Mouse (Mus musculus): ENCODE measurements around the gene Rbp7.
"Not testable (repeated sequence)": the region's sequence is repeated elsewhere in the genome, so short reads cannot be mapped to it uniquely, and the experiment has no call there.

Rbp7 gene

DNA sequence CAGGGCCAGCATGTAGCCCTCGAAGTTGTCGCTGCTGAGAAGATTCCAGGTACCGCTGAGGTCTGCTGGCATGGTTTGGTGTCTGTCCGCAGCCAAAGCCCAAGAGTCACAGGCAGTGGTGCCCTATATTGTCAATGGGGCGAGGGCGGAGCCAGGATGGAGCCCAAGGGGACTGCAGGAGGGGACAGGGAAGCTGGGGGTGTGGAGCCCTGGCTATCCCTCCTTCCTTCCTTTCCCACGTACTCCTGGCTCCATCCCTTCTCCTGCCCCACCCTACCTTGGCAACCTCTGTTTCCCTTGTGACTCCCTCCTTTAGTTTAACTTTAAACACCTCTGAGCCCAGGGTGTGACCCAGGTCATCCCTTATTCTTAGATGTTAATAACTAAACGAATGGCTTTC, at the start of gene Rbp7:
TSS of gene Rbp7 (minus strand) at position 100 of the 400 bp plus-strand sequence.
- DNase-seq (ENCODE audit: low read depth, low spot score) = no peak

DNA sequence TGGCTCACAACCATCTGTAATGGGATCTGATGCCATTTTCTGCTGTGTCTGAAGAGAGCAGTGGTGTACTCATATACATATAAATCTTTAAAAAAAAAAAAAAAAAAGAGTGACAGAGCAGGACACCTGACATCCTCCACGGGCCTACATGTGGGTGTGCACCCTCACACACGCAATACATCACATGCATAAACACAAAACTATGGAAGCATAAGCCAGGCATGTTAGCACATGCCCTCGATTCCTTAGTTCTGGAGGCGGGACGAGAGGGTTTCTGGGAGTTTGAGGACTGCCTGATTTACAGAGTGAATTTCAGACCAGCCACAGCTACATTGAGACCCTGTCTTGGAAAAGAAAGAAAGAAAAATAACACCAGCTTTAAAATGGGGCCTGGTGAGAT, 49.6 kb upstream of the Rbp7 start:
- no peak for DNase-seq (ENCODE audit: low read depth, low spot score)

DNA sequence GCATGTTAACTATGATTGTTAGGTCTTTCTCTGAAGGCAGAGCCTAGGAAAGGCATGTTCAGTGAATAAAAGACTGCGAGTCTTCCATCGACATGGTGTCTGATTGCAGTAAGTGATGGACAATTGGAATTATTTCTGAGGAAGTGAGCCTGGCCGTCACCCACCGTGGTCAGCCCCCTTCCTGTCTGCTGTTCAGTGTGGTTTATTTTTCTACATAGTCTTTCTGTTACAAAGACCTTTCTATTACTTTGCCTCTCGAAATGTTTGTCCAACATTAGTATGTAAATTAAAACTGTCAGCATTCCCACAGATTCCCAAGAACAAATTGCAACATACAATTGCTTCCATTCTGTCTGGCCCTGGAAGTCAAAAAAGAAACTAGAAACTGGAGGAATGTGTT, 45.0 kb upstream of the Rbp7 start:
- no peak for DNase-seq (ENCODE audit: low read depth, low spot score)

DNA sequence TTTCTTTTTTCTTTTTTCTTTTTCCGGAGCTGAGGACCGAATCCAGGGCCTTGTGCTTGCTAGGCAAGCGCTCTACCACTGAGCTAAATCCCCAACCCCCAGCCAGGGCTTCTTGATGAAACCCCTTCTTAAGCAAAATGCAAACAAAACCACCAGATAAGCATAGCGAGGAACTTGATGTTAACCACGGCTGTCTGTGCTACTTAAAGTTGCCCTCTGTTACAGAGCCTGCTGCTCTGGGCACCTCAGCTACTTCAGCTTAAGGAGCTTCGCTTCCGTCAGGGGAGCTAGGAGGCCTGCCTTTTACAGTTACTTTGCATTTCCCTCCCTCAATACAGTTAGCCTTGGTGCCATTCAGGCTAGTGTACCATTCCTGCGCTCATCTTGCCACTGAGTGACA, 44.1 kb upstream of the Rbp7 start:
- no peak for DNase-seq (ENCODE audit: low read depth, low spot score)

DNA sequence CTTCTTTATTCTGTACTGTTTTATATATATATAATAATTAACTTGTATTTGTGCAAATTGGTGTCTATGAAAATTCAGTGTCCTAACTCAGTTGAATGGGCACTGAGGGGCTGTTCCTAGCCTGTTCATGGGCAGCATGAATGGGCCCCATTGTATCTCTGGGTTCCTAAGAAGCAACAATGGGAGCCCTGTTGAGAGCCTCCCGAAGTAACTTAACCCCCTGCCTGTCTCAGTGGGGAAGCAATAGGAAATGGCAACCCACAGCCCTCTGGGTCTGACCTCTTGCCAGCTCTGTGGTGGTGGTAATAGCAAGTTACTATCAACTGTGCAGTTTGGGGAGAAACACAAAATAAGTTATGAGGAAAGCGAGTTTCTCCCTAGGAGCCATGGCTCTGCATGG, 41.8 kb upstream of the Rbp7 start:
- DNase-seq (ENCODE audit: low read depth, low spot score) = peak; percentile 46

DNA sequence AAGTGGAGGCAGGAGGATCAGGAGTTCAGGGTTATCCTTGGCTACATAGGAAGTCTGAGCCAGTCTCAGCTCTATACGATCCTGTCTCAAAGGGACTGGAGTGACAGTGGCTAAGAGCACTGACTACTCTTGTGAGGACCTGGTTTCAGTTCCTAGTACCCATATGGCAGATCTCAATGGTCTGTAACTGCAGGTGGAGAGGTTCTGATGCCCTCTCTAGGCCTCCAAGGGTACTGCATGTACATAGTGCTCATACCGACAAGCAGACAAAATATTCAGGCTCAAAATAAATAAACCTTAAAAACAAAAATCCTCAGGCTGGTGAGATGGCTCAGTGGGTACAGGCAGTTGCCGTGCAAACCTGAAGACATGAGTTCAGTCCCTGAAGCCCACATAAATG, 36.4 kb upstream of the Rbp7 start:
- DNase-seq (ENCODE audit: low read depth, low spot score) = no peak

DNA sequence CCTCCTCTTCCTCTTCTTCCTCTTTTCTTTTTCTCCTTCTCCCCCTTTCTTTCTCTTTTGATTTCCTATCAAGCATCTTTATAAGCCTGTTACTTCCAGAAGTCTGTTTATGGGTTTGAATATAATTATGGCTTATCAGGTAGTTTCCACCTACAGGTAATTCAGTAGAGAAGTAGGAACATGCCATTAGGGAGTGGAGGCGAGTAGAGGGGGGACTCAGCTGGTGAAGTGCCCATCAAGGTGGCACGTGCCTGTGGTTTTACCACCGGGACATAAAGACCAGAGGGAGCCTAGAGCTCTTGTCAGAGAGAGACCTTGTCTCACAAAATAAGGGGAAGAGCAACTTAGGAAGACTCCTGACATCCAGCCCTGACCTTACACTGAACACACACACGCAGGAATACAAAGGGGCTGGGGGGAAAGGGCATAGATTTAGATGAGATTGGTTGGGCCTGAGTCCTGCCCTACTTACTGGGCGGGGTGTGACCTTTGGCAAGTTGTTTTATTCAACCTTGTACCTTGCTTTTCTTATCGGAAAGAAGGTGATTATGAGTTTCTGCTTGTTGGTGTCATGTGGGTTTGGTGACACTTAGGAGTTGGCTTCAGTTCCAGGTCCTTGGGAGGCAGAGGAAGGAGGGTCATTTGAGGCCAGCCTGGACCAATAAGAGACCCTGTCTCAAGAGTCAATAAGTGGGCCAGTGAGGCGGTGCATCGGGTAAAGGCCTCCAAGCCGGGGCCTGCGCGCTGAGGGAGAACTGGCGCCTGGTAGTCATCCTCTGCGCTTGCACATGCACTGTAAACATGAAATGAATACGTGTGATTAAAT, 34.9 kb upstream of the Rbp7 start:
- no peak for DNase-seq (ENCODE audit: low read depth, low spot score)

DNA sequence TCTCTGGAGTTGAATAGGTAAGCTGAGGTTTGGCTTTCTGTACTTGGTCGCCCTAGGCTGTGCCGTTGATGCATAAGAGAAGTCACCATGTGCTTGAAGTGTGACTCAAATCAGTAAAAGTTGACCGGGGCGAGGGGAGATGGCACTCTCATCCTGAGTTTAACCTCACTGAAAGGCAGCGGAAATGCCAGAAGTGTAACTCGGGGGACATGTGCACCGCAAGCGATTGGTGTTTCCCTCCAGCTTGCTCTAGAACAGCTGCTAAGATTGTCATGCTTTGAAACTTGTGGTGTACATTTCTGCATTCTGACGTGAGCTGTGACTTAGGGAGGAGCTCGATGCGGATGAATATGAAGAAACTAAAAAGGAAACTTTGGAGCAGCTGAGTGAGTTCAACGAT, 33.0 kb upstream of the Rbp7 start:
- DNase-seq (ENCODE audit: low read depth, low spot score) = no peak

DNA sequence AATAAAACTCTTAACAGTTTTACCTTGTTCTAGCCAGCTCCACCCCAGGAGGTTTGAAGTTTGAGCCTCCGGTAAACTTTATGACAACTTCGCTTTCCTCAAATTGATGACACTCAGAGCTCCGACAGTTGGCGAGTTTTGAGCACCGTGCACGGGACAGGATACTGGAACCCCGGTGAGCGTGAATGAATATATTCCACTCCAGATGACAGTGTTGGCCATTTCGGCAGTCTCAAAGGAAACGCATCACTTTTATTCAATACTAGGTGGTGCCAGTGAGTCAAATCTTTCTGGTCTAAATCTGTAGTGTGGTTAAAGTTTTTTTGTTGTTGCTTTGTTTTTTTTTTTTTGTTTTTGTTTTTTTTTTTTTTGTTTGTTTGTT, 31.0 kb upstream of the Rbp7 start:
- no peak for DNase-seq (ENCODE audit: low read depth, low spot score)

DNA sequence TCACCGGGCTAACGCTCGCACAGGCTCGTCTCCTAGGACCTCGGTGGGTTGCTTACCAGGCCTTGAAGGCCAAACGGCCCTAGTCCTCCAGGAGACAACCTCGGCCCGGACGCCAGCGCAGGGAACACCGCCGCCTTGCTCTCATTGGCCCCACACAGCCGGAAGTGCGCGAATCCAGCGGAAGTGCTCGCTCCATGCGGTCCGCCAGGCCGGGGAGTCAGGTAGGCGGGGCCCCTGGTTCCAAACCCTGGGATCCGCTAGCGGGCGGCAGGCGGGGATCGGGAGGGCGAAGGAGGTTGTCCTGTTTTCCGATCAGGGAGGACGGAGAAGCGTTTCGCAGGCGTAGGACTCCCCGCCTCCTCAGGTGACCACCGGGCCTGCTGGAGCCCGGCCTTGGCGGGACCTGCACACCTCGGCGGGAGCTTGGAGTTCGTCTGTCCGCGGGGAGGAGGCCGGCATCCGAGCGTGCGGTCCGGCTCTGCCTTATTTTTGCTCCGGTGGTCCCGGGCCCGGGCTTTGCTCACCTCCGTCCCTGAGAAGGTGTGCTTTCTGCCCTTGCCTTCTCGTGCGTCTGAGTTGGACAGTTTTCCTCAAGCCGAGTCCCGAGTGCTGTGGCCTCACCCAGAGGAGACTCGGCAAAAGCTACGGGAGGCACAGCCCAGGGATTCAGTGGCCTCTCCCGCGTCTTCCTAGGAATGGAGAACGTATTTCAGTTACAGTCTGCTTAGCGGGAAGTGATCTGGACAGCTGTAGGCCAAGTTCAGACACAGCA, 30.5 kb upstream of the Rbp7 start, which contains the start of the genes Nmnat1 and Lzic:
TSS of gene Nmnat1 (minus strand) at position 150 of the 772 bp plus-strand sequence.
TSS of gene Lzic (plus strand) at position 177 of the 772 bp plus-strand sequence.
- peak; percentile 86 for DNase-seq (ENCODE audit: low read depth, low spot score)

DNA sequence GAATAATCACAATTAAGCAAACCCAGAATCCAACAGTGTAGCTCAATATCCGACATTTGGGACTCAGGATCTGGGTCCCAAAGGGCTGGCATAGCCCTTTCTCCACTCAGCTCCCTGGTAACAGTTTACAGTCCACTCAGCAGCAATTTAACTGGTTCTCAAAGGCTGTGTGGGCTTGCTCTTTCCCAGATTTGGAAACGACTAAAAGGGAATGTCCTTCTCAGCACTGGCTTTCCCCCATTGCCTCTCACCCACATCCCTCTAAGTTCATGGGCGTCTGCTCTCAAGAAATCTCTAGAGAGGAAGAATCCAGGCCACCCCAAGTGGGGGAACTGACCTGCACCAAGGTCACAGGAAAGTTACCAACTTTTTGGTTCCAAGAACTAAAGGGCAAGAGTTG, 29.8 kb upstream of the Rbp7 start:
- no peak for DNase-seq (ENCODE audit: low read depth, low spot score)

DNA sequence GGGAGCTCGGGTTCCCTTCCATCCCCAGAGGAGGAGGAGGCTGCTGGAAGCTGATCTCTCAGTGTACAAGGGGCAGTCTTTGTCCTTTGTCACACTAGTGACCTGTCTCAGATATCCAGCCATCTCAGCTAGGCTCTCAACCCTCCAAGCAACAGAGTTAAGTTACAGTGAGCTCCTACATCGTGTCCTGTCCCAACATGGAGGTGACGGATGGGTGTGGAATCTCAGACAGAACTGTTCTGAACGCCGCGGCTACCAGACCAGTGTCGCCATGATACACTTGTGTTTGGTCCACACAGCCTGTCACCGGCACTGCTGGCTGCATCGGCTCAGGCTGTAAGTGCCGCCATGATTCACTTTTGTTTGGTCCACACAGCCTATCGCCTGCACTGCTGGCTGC, 22.3 kb upstream of the Rbp7 start, which contains the start of gene Tmem274:
TSS of gene Tmem274 (plus strand) at position 301 of the 400 bp plus-strand sequence.
- no peak for DNase-seq (ENCODE audit: low read depth, low spot score)

DNA sequence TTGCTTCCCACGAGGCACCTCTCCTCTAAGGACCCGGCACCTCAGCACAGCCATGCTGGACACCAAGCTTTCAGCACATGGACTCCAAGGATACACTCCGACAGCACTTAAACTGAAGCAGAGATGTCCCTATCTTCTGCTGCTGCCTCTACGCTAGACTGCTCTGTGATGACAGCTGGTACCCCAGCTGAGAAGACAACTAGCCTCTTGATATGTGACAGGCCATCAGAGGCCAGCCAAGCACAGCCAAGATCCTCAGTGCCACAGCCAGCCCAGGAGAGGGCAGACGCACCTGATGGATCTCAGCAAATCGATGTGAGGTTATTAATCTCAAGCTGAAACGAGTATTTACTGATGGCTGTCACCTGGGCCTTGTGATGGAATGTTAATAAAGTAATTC, 20.3 kb upstream of the Rbp7 start:
- DNase-seq (ENCODE audit: low read depth, low spot score) = no peak

DNA sequence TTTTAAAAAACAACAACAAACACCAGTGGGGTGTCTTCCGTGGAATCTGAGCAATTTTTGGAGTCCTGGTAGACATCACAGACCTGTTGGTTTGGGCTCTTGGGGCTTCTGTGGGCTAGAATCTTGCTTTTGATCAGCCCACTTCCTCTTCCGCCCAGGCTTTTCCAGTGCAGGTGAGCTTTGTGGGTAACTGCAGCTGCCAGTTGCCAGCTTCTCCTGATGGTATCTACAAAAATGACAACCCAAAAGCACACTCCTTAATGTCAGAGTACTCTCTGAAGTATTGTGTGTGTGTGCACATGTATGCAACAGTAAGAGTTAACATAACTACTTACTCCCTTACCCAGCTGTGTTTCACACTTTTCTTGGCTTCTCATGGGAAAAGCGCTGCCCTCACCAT, 14.8 kb upstream of the Rbp7 start:
- DNase-seq (ENCODE audit: low read depth, low spot score) = no peak

DNA sequence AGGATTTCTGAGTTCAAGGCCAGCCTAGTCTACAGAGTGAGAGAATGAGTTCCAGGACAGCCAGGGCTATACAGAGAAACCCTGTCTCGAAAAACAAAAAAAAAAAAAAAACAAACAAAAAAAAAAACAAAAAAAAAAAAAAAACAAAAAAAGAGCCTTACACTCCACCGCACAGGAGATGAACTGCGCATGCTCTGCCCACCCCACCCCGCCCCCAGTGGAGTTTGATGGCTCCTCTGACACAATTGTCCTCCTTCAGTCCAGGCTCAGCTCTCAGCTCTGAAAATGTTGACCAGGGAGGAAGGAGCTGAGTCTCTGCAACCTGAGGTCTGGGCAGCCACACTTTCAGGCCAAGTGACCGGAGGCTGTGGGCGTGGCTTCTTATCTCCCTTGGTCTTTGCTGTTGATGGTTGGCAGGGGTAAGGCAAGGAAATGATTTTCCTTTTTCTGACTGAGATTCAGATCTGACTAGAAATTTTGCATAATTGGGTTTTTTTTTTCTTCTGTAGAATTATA, 8.7 kb upstream of the Rbp7 start:
- no peak for DNase-seq (ENCODE audit: low read depth, low spot score)

DNA sequence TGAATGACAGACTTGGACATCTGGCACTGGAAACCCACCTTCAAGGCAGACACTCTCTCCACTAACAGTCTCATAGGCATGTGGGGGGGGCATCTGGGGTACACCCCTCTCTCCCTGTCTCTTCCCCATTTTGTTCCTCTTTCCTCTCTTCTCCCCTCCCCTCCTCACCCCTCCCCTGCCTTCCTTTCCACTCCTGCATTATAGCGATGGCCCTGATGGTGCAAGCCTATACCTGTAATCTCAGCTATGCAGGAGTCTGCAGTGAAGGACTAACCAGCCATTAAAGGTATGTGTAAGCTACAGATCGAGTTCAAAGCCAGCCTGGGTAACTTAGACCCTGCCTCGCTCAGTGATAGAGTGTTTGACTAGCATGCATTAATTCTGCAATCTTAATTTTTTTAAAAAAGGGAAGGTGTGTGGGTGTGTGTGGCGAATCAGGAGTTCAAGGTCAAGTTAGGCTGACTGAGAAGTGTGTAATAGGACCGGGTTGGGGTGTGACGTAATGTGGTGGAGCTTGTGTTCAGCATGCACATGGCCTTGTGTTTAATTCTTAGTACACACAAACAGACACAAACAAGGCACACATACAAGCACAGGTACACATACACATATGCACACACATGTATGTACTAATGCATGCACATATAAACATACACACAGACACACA, 7.7 kb upstream of the Rbp7 start:
- no peak for DNase-seq (ENCODE audit: low read depth, low spot score)

DNA sequence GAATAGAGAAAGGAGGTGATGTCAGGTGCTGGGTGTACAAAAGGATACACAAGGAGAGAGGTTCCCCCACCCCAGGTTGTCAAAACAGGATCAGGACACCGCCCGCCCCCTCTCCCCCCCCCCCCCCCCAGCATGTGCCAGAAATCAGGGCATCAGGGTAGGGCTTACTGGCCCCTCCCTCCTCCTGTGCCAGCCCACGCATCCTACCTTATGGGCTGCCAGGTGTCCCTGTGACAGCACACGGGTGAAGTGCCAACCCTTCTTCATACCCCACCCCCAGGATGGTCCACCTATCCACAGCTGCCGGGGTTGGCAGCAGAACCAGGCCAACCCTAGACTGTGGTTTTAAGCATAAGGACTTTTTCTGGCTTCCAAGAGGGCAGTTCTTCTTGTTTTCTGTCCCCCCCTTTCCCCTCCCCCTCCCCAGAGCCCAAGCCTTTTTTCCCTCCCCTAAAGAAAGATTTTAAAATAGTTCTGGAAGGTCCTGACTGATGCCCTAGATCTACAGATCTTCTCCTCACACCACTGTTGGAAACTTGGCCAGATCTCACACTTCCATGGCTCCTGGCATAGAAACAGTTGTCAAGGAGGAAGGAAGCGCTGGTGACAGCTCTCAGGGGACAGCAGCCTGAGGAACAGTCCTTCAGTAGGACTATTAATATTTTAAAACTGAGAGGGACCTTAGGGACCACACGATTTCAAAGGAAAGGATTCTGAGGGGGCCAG, 7.0 kb upstream of the Rbp7 start:
- DNase-seq (ENCODE audit: low read depth, low spot score) = no peak

DNA sequence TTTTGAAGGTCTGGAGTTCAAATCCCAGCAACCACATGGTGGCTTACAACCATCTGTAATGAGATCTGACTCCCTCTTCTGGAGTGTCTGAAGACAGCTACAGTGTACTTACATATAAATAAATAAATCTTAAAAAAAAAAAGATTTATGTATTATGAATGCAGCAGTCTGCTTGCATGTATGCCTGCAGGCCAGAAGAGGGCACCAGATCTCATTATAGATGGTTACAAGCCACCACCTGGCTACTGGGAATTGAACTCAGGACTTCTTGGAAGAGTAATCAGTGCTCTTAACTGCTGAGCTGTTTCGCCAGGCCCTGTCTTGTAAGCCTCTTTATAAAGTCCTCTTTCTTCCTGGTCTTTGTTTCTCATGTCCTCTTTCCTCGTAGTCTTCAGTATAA, 5.7 kb upstream of the Rbp7 start:
- DNase-seq (ENCODE audit: low read depth, low spot score) = not testable (repeated sequence)

DNA sequence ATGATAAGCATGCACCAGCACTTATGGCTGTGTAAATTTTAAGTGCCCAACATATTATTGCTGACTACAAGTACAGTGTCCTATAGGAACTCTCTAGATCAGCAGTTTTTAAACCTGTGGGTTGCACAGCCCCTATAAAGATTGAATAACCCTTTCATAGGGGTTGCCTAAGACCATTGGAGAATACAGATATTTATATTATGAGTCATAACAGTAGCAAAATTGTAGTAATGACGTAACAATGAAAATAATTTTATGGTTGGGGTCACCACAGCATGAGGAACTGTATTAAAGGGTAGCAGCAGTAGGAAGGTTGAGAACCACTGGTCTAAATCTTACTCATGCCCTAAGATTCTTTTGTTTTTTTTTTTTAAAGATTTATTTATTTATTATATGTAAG, 4.6 kb upstream of the Rbp7 start:
- DNase-seq (ENCODE audit: low read depth, low spot score) = no peak

DNA sequence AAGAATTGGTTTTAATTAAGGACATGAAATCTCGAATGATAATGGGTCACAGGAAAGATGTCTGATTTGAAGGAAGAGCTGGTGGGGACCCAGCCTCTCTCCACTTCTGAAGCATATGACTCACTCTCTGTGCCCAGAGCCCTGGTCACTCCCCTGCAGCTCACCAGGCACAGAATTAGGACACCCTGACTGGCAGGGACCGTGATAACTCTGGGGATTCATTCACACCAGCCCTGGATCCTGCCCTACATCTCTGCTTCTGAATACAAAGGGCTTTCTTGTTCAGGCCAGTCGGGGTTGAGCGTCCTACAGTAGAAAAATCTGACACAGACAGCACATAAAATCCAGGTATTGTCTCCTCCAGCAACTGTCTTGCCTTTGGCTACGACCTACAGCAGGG, 3.7 kb upstream of the Rbp7 start:
- no peak for DNase-seq (ENCODE audit: low read depth, low spot score)

DNA sequence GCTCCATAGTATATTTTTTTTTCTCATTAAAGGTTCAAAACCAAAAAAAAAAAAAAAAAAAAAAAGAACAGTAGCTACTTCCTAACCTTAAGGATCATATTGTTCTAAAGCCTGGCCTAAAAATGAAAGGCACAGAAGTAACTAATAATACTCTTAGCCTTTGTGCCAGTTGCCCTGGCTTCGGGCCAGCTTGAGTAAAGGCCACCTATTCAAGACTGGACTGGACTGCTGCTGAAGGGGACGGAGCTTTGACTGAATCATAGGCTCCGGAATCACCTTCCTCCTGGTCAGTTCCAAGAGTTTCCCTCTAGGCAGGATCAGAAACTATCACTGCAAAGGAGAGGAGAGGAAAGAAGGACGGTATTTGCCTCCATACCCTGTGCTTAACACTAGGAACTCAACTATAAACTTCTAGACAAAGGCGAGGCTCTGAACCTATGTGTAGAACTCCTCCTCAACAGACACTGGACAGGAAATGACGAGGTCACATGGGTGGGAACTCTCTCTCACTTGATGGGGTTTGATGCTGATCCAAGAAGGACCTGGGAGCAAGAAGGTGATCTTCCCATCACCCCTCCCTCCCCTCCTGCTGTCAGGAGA, 3.2 kb upstream of the Rbp7 start:
- DNase-seq (ENCODE audit: low read depth, low spot score) = no peak

All from telencephalon, adult 2 months (tissue).